Mouse (Mus musculus) ES-E14 (cell line): Measurements from ENCODE around the gene Col1a1. TPM values are rescaled to one million over a fixed set of nuclear protein-coding genes. Genes with fewer than 3 reads are reported as not detected.
"Not testable (repeated sequence)": the region's sequence is repeated elsewhere in the genome, so short reads cannot be mapped to it uniquely, and the experiment has no call there.

ENCODE experiments used
- DNase-seq: peaks from one replicate; pipeline ENCODE4 v3.0.0-alpha.2; 2013; ENCODE audit warnings: low read depth, low spot score
- H3K27ac ChIP-seq: 2 replicates; pipeline ENCODE4 v1.5.1; 2012; ENCODE audit warnings: low read depth, mild to moderate bottlenecking, low read length, moderate library complexity, mixed read lengths; ENCODE audit not compliant: poor library complexity, insufficient read depth, severe bottlenecking
- H3K36me3 ChIP-seq: 2 replicates; pipeline ENCODE4 v1.6.1; 2012; ENCODE audit warnings: mild to moderate bottlenecking, low read length, moderate library complexity, mixed read lengths; ENCODE audit not compliant: control insufficient read depth, poor library complexity, insufficient read depth, severe bottlenecking
- H3K4me1 ChIP-seq, 2 experiments: fragments of 150-350 bp in 1 of 2; sonication (generic) in 1 of 2; 2 replicates each; pipeline ENCODE4 v1.6.1; 2012; ENCODE audit warnings: low read length in 2 of 2, mild to moderate bottlenecking in 1 of 2, mixed read lengths in 1 of 2; ENCODE audit not compliant: control insufficient read depth in 2 of 2, insufficient read depth in 2 of 2, poor library complexity in 1 of 2
- H3K4me3 ChIP-seq, 2 experiments: fragments of 150-350 bp in 1 of 2; sonication (generic) in 1 of 2; 2 replicates each; pipeline ENCODE4 v1.5.1; 2012; ENCODE audit warnings: low read length in 2 of 2, low read depth in 1 of 2, mild to moderate bottlenecking in 1 of 2, mixed read lengths in 1 of 2; ENCODE audit not compliant: insufficient read depth in 1 of 2, poor library complexity in 1 of 2, severe bottlenecking in 1 of 2
- H3K9ac ChIP-seq: 2 replicates; pipeline ENCODE4 v1.6.1; 2012; ENCODE audit warnings: low read depth, mild to moderate bottlenecking, low read length, mixed read lengths; ENCODE audit not compliant: poor library complexity, insufficient read depth, severe bottlenecking
- H3K9me3 ChIP-seq: fragments of 150-350 bp; sonication (generic); 2 replicates; pipeline ENCODE4 v1.6.1; 2012; ENCODE audit warnings: low read depth, mild to moderate bottlenecking, low read length; ENCODE audit not compliant: control insufficient read depth, insufficient read depth
- CHD2 ChIP-seq: IDR thresholded peaks from 2 replicates; pipeline ENCODE4 v1.6.1; 2014; ENCODE audit warnings: mild to moderate bottlenecking, low read depth, low read length, inconsistent platforms
- HCFC1 ChIP-seq: IDR thresholded peaks from 2 replicates; pipeline ENCODE4 v1.6.1; 2012; ENCODE audit warnings: low read length, inconsistent platforms, borderline replicate concordance; ENCODE audit not compliant: insufficient read depth
- MAFK ChIP-seq: IDR thresholded peaks from 2 replicates; pipeline ENCODE4 v1.6.1; 2014; ENCODE audit warnings: mild to moderate bottlenecking, low read depth, low read length, inconsistent platforms; ENCODE audit not compliant: insufficient read depth
- ZC3H11A ChIP-seq: IDR thresholded peaks from 2 replicates; pipeline ENCODE4 v1.6.1; 2012; ENCODE audit warnings: low read depth, mild to moderate bottlenecking, inconsistent platforms, low read length, borderline replicate concordance
- ZNF384 ChIP-seq: IDR thresholded peaks from 2 replicates; pipeline ENCODE4 v1.6.1; 2012; ENCODE audit warnings: low read depth, low read length, inconsistent platforms
- in situ Hi-C, 2 experiments: fragments of 600-800 bp; cut with MboI; formaldehyde crosslinking; loops; one replicate each; pipeline ENCODE4 v1.15.1; 2025; ENCODE audit warnings: low sequenced_read_pairs in 2 of 2, inconsistent platforms in 1 of 2; ENCODE audit not compliant: unreplicated experiment in 2 of 2
- total RNA-seq: library from RNA; depleted of rRNA; stranded (reverse); fragments of 300-350 nt; gene quantifications from 2 replicates; pipeline ENCODE4 v1.2.3, GENCODE M21; 2012

Col1a1 gene
- total RNA-seq, 1 experiment: 125 TPM

DNA sequence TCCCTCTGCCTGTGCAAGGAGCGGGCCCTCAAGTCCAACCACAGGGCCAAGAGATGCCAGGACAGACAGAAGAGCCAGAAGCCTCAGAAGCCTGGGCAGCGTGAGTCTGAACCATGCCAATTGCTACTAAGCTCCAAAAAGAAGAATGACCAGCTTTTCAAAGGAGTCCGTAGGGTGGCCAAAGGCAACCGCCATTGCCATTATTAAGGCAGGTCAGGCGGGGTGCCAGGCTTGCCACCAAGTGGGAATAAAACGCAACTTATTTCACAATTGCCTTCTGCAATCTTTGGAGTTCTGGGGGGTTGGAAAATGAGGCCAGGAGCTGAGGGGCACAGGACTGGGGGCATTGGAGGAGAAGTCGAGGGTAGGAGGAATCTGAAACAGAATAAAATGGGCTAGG lies 32.2 kb downstream of the Col1a1 start:
- in situ Hi-C loops: no loop called here
- no peaks in the 10 kb centered on the region for H3K9me3 ChIP-seq
- H3K27ac ChIP-seq: no peak overlapping the region
- no peaks in the 10 kb centered on the region for H3K36me3 ChIP-seq
- peaks cover 3 to 5% of the 10 kb centered on the region in 2 experiments; a peak in 2 of 4 replicates for H3K4me1 ChIP-seq
- H3K4me3 ChIP-seq: no peak overlapping the region
- TF ChIP-seq HCFC1 (no peak), MAFK (no peak), ZNF384 (no peak)
- DNase-seq: no peak
- H3K9ac ChIP-seq: no peak overlapping the region

- DNase-seq, H3K4me3 ChIP-seq, H3K36me3 ChIP-seq, H3K9me3 ChIP-seq, H3K27ac ChIP-seq, H3K9ac ChIP-seq, in situ Hi-C loops, H3K4me1 ChIP-seq: not testable (repeated sequence)
These were observed 33.7 kb downstream of the Col1a1 start for GRCm38 (mm10) chr11:94969709-94970108.

GRCm38 (mm10) chr11:94970210-94970943 lies 34.4 kb downstream of the Col1a1 start:
- TF ChIP-seq ZNF384 (no peak), CHD2 (no peak), HCFC1 (no peak), ZC3H11A (no peak), MAFK (no peak)
- Histone ChIP-seq H3K9ac (no peak overlapping the region), H3K27ac (no peak overlapping the region), H3K4me3 (no peak overlapping the region), H3K36me3 (no peaks in the 10 kb centered on the region), H3K9me3 (no peaks in the 10 kb centered on the region), H3K4me1 (no peaks in the 10 kb centered on the region)
- DNase-seq: peak; percentile 70
- in situ Hi-C loops: no loop called here

DNA sequence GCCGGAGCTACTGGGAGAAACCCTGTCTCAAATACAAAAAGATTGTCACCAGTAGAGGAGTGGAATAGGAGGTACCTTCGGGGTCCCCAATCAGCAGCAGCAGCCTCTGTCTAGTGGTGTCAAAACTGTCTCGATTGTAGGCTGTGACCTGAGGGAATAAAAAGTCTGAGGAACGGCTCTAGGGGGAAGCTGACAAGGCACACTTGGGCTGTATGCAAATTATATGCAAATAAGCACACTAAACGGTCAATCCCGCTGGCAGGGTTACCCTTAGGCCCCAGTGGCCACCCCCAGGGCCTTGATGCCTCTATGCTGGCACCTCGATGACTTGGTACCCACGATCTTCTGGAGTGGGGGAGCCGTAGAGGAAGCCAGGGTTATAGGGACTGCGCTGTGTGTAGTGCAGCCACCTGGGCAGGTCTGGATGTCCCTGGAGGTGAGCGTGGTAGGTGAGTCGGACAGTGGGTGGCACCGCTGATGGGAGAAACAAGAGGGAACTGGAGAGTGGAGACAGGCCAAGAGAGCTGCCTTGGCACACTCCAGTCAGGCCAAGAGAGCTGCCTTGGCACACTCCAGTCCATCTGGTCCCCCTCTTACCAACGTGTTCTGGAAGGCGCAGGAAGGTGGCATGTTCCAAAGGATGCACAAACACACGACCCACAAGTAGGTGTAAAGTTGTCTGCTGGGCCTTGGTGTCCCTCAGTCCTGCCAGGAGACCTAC lies 36.0 kb downstream of the Col1a1 start:
- no peak overlapping the region for H3K27ac ChIP-seq
- no peak overlapping the region for H3K9ac ChIP-seq
- H3K4me3 ChIP-seq: no peak overlapping the region
- no peak for DNase-seq
- no peaks in the 10 kb centered on the region for H3K9me3 ChIP-seq
- no peak for TF ChIP-seq ZC3H11A
- no peak for TF ChIP-seq ZNF384
- TF ChIP-seq HCFC1: no peak
- no peak for TF ChIP-seq MAFK
- no peak for TF ChIP-seq CHD2
- no peaks in the 10 kb centered on the region for H3K4me1 ChIP-seq
- no peaks in the 10 kb centered on the region for H3K36me3 ChIP-seq
- in situ Hi-C loops: no loop called here

DNA sequence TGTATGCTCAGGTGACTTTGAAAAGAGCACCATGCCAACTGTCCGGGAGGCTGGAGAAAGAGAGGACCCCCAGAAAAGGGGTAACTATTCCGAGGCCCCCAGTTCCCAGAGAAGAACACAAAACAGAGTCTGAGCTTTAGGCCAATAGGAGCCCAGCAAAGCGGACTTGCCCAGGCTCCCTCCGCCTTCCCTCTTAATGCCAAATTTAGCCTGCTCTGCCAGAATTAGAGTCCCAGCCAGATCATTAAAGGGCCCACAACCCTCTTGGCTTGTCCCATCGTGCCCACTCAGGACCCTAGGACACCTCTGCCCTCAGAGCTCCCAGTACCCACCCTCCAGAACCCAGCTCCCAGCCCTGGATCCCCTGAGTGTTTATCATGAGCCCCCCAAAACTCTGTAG lies 36.9 kb downstream of the Col1a1 start:
- no peak overlapping the region for H3K4me3 ChIP-seq
- H3K9ac ChIP-seq: no peak overlapping the region
- no peak for TF ChIP-seq ZNF384
- TF ChIP-seq HCFC1: no peak
- DNase-seq: no peak
- H3K36me3 ChIP-seq: no peaks in the 10 kb centered on the region
- H3K4me1 ChIP-seq: no peaks in the 10 kb centered on the region
- no peak overlapping the region for H3K27ac ChIP-seq
- in situ Hi-C loops: no loop called here
- H3K9me3 ChIP-seq: no peaks in the 10 kb centered on the region
